Mouse (Mus musculus) erythroid progenitor cell, adult 5-6 weeks (primary cell): ENCODE data around the gene Arhgef33. TPM values are rescaled to one million over a fixed set of nuclear protein-coding genes. Genes with fewer than 3 reads are reported as not detected.
"Not testable (repeated sequence)": the region's sequence is repeated elsewhere in the genome, so short reads cannot be mapped to it uniquely, and the experiment has no call there.

Source experiments
- ATAC-seq: replicated peaks from 2 replicates; pipeline ENCODE4 v1.8.0; 2016; ENCODE audit warnings: moderate number of reproducible peaks, mild to moderate bottlenecking, moderate TSS enrichment, inconsistent platforms; ENCODE audit not compliant: poor library complexity, low FRiP score, severe bottlenecking
- total RNA-seq, 2 experiments: library from RNA; stranded (forward) in 1 of 2; stranded (reverse) in 1 of 2; fragments of 150-400 nt in 1 of 2; fragments of 186-747, 209-891 nt in 1 of 2; gene quantifications; 2 replicates each; pipeline versions ENCODE4 v1.2.3 to v1.2.4; 2015 to 2017; ENCODE audit warnings: low replicate concordance in 2 of 2

Gene Arhgef33
- total RNA-seq (2015; ENCODE audit: low replicate concordance) (not detected in 2 replicates), total RNA-seq (2017; ENCODE audit: low replicate concordance) (not detected in 2 replicates)

GRCm38 (mm10) chr17:80307251-80307650 lies at the start of gene Arhgef33:
Arhgef33 (plus strand) TSS chr17:80307407.
- no peak for ATAC-seq

- ATAC-seq, result no peak
These were observed 40.1 kb upstream of the Arhgef33 start for GRCm38 (mm10) chr17:80267065-80267464.

GRCm38 (mm10) chr17:80268151-80268550 lies 39.1 kb upstream of the Arhgef33 start:
- ATAC-seq, result no peak

- ATAC-seq, result not testable (repeated sequence)
These were observed 36.6 kb upstream of the Arhgef33 start for GRCm38 (mm10) chr17:80270622-80271021.

- ATAC-seq, result no peak
These were observed 29.0 kb upstream of the Arhgef33 start for GRCm38 (mm10) chr17:80278255-80278654.

GRCm38 (mm10) chr17:80279340-80280070 lies 27.7 kb upstream of the Arhgef33 start:
- no peak for ATAC-seq

GRCm38 (mm10) chr17:80284446-80284845 lies 22.8 kb upstream of the Arhgef33 start:
- no peak for ATAC-seq

- ATAC-seq, result no peak
These were observed 19.2 kb upstream of the Arhgef33 start for GRCm38 (mm10) chr17:80288012-80288411.

GRCm38 (mm10) chr17:80289280-80290073 lies 17.7 kb upstream of the Arhgef33 start:
- ATAC-seq, result peak; percentile 13; the same call in 1 of the 2 replicates

GRCm38 (mm10) chr17:80290074-80290657 lies 17.0 kb upstream of the Arhgef33 start, which contains the start of the genes Morn2 and Dhx57:
Morn2 (plus strand) TSS chr17:80290203.
Dhx57 (minus strand) TSS chr17:80290476.
- peak; percentile 100 for ATAC-seq

GRCm38 (mm10) chr17:80291148-80291547 lies 16.1 kb upstream of the Arhgef33 start:
- ATAC-seq, result no peak

GRCm38 (mm10) chr17:80295258-80295657 lies 11.9 kb upstream of the Arhgef33 start:
- no peak for ATAC-seq

- no peak for ATAC-seq
These were observed 8.4 kb upstream of the Arhgef33 start for GRCm38 (mm10) chr17:80298844-80299243.

- ATAC-seq, result no peak
These were observed 4.6 kb downstream of the Arhgef33 start for GRCm38 (mm10) chr17:80311761-80312160.

- ATAC-seq, result no peak
These were observed 5.2 kb downstream of the Arhgef33 start for GRCm38 (mm10) chr17:80312405-80312804.

GRCm38 (mm10) chr17:80322228-80322627 lies 15.0 kb downstream of the Arhgef33 start:
- ATAC-seq, result no peak

GRCm38 (mm10) chr17:80323015-80323414 lies 15.8 kb downstream of the Arhgef33 start:
- ATAC-seq, result no peak

GRCm38 (mm10) chr17:80323658-80324057 lies 16.5 kb downstream of the Arhgef33 start:
- no peak for ATAC-seq

- no peak for ATAC-seq
These were observed 17.3 kb downstream of the Arhgef33 start for GRCm38 (mm10) chr17:80324521-80324920.

- ATAC-seq, result no peak
These were observed 18.2 kb downstream of the Arhgef33 start for GRCm38 (mm10) chr17:80325456-80325855.
